Mouse (Mus musculus): Measurements from ENCODE around the gene Cyb5d2.
"Not testable (repeated sequence)": the region's sequence is repeated elsewhere in the genome, so short reads cannot be mapped to it uniquely, and the experiment has no call there.

Cyb5d2 gene

GRCm38 (mm10) chr11:72778957-72779356 lies 17.0 kb downstream of the Cyb5d2 start:
- no peak for DNase-seq (ENCODE audit: extremely low read depth, low read depth, low spot score)

- DNase-seq (ENCODE audit: extremely low read depth, low read depth, low spot score) = not testable (repeated sequence)
These were observed 23.3 kb downstream of the Cyb5d2 start for GRCm38 (mm10) chr11:72772611-72773010.

GRCm38 (mm10) chr11:72771461-72771860 lies 24.5 kb downstream of the Cyb5d2 start:
- no peak for DNase-seq (ENCODE audit: extremely low read depth, low read depth, low spot score)

GRCm38 (mm10) chr11:72770816-72771215 lies 25.1 kb downstream of the Cyb5d2 start:
- no peak for DNase-seq (ENCODE audit: extremely low read depth, low read depth, low spot score)

GRCm38 (mm10) chr11:72770324-72770723 lies 25.6 kb downstream of the Cyb5d2 start:
- no peak for DNase-seq (ENCODE audit: extremely low read depth, low read depth, low spot score)

- no peak for DNase-seq (ENCODE audit: extremely low read depth, low read depth, low spot score)
These were observed 26.9 kb downstream of the Cyb5d2 start for GRCm38 (mm10) chr11:72769061-72769460.

- no peak for DNase-seq (ENCODE audit: extremely low read depth, low read depth, low spot score)
These were observed 28.2 kb downstream of the Cyb5d2 start for GRCm38 (mm10) chr11:72767716-72768115.

GRCm38 (mm10) chr11:72764270-72764669 lies 31.7 kb downstream of the Cyb5d2 start:
- no peak for DNase-seq (ENCODE audit: extremely low read depth, low read depth, low spot score)

GRCm38 (mm10) chr11:72760781-72761180 lies 35.2 kb downstream of the Cyb5d2 start:
- DNase-seq (ENCODE audit: extremely low read depth, low read depth, low spot score) = no peak

GRCm38 (mm10) chr11:72759581-72759980 lies 36.4 kb downstream of the Cyb5d2 start:
- no peak for DNase-seq (ENCODE audit: extremely low read depth, low read depth, low spot score)

- no peak for DNase-seq (ENCODE audit: extremely low read depth, low read depth, low spot score)
These were observed 37.6 kb downstream of the Cyb5d2 start for GRCm38 (mm10) chr11:72758316-72758715.

- peak; percentile 10 for DNase-seq (ENCODE audit: extremely low read depth, low read depth, low spot score)
These were observed 44.0 kb downstream of the Cyb5d2 start for GRCm38 (mm10) chr11:72751956-72752355.

- DNase-seq (ENCODE audit: extremely low read depth, low read depth, low spot score) = no peak
These were observed 56.9 kb downstream of the Cyb5d2 start for GRCm38 (mm10) chr11:72739048-72739447.

- DNase-seq (ENCODE audit: extremely low read depth, low read depth, low spot score) = not testable (repeated sequence)
These were observed 58.4 kb downstream of the Cyb5d2 start for GRCm38 (mm10) chr11:72737517-72737916.

GRCm38 (mm10) chr11:72736320-72736719 lies 59.6 kb downstream of the Cyb5d2 start:
- DNase-seq (ENCODE audit: extremely low read depth, low read depth, low spot score) = no peak

GRCm38 (mm10) chr11:72735519-72735860 lies 60.5 kb downstream of the Cyb5d2 start:
- DNase-seq (ENCODE audit: extremely low read depth, low read depth, low spot score) = no peak

GRCm38 (mm10) chr11:72734840-72735518 lies 61.0 kb downstream of the Cyb5d2 start:
- no peak for DNase-seq (ENCODE audit: extremely low read depth, low read depth, low spot score)

- DNase-seq (ENCODE audit: extremely low read depth, low read depth, low spot score) = no peak
These were observed 62.2 kb downstream of the Cyb5d2 start for GRCm38 (mm10) chr11:72733736-72734135.

Data from fat pad, adult 2 months (tissue).